Mouse (Mus musculus) lung, embryonic 15.5 days (tissue): Measurements from ENCODE around the gene Prpf39. TPM values are rescaled to one million over a fixed set of nuclear protein-coding genes. Genes with fewer than 3 reads are reported as not detected.
A peak's percentile ranks its signal among the peaks of the same experiment; 100 is the strongest.

Source experiments
- ATAC-seq: fragments of 200-750 bp; cut with Nextera tagmentation; 2 replicates; pipeline ENCODE4 v1.8.0; 2017; ENCODE audit warnings: moderate number of reproducible peaks, borderline replicate concordance; ENCODE audit not compliant: low FRiP score, low TSS enrichment; ENCODE audit errors: extremely low read depth
- H3K27ac ChIP-seq: fragments of 300-500 bp; sonication (generic); 2 replicates; pipeline ENCODE4 v1.5.1; 2015; ENCODE audit warnings: moderate library complexity, mild to moderate bottlenecking, inconsistent platforms
- H3K27me3 ChIP-seq: fragments of 300-500 bp; sonication (generic); 2 replicates; pipeline ENCODE4 v1.6.1; 2015; ENCODE audit warnings: inconsistent platforms
- H3K36me3 ChIP-seq: fragments of 300-500 bp; sonication (generic); 2 replicates; pipeline ENCODE4 v1.6.1; 2015; ENCODE audit warnings: inconsistent platforms
- H3K4me1 ChIP-seq: fragments of 300-500 bp; sonication (generic); 2 replicates; pipeline ENCODE4 v1.6.1; 2015; ENCODE audit warnings: inconsistent platforms
- H3K4me2 ChIP-seq: fragments of 300-500 bp; sonication (generic); 2 replicates; pipeline ENCODE4 v1.6.1; 2015; ENCODE audit warnings: inconsistent platforms, mild to moderate bottlenecking, moderate library complexity
- H3K4me3 ChIP-seq: fragments of 300-500 bp; sonication (generic); 2 replicates; pipeline ENCODE4 v1.5.1; 2015; ENCODE audit warnings: mild to moderate bottlenecking, inconsistent platforms
- H3K9ac ChIP-seq: fragments of 300-500 bp; sonication (generic); 2 replicates; pipeline ENCODE4 v1.6.1; 2015; ENCODE audit warnings: inconsistent platforms
- H3K9me3 ChIP-seq: fragments of 300-500 bp; sonication (generic); 2 replicates; pipeline ENCODE4 v1.6.1; 2016; ENCODE audit warnings: inconsistent platforms
- WGBS: fragments of 180-500 bp; shearing (Covaris S2); methylation state at CpG from one replicate; pipeline ENCODE4 v1.1.7; 2015; 5-methylcytosine and 5-hydroxymethylcytosine counted together
- polyA plus RNA-seq: library from polyadenylated mRNA; unstranded; fragments of >200 nt; fragmentation: Nextera tagmentation; extraction: Ambion mirVana; gene quantifications from 2 replicates; pipeline ENCODE4 v1.2.1, GENCODE M21; 2015

The Prpf39 gene
- polyA plus RNA-seq, 1 experiment from 2014 or later: 53.6 TPM

GRCm38 (mm10) chr12:65072911-65073610 lies 36.9 kb downstream of the Prpf39 start:
- peaks cover 31% of the 10 kb centered on the region for H3K4me1 ChIP-seq
- H3K9ac ChIP-seq: peak overlapping the region; percentile 79
- H3K4me3 ChIP-seq: peak overlapping the region; percentile 75
- H3K9me3 ChIP-seq: no peaks in the 10 kb centered on the region
- peak overlapping the region; percentile 58 for H3K4me2 ChIP-seq
- peak; percentile 65 for ATAC-seq
- 2% methylated on average over 21 of the region's 21 CpGs for WGBS
- no peaks in the 10 kb centered on the region for H3K27me3 ChIP-seq
- H3K36me3 ChIP-seq: peaks cover 8% of the 10 kb centered on the region; the same call in 1 of the 2 replicates
- peak overlapping the region; percentile 94 for H3K27ac ChIP-seq

GRCm38 (mm10) chr12:65073611-65074178 lies 37.6 kb downstream of the Prpf39 start, which contains the start of gene Fkbp3:
TSS of gene Fkbp3 (minus strand) at chr12:65074007.
- peak; percentile 100 for ATAC-seq
- Histone ChIP-seq H3K27me3 (no peaks in the 10 kb centered on the region), H3K9ac (peak within 1 kb of the TSS; percentile 79), H3K4me3 (peak within 1 kb of the TSS; percentile 75), H3K4me2 (peak within 1 kb of the TSS; percentile 58), H3K9me3 (no peaks in the 10 kb centered on the region), H3K4me1 (peaks cover 29% of the 10 kb centered on the region), H3K27ac (peak within 1 kb of the TSS; percentile 94), H3K36me3 (peaks cover 5% of the 10 kb centered on the region; the same call in 1 of the 2 replicates)
- under 1% methylated on average over 43 of the region's 49 CpGs for WGBS

GRCm38 (mm10) chr12:65074651-65075050 lies 38.5 kb downstream of the Prpf39 start:
- no peaks in the 10 kb centered on the region for H3K9me3 ChIP-seq
- peak overlapping the region; percentile 58 for H3K4me2 ChIP-seq
- H3K4me3 ChIP-seq: peak overlapping the region; percentile 75
- WGBS: 32% methylated on average over 7 of the region's 7 CpGs
- H3K36me3 ChIP-seq: no peaks in the 10 kb centered on the region
- peak overlapping the region; percentile 94; the same call in 1 of the 2 replicates for H3K27ac ChIP-seq
- H3K4me1 ChIP-seq: peaks cover 29% of the 10 kb centered on the region
- ATAC-seq: no peak
- no peaks in the 10 kb centered on the region for H3K27me3 ChIP-seq
- H3K9ac ChIP-seq: peak overlapping the region; percentile 79; the same call in 1 of the 2 replicates

GRCm38 (mm10) chr12:65075085-65075732 lies 39.1 kb downstream of the Prpf39 start, which contains the start of gene Fancm:
TSS of gene Fancm (plus strand) at chr12:65075603.
- Histone ChIP-seq H3K27me3 (no peaks in the 10 kb centered on the region), H3K4me1 (peaks cover 29% of the 10 kb centered on the region), H3K36me3 (peaks cover 2% of the 10 kb centered on the region; the same call in 1 of the 2 replicates), H3K4me2 (peak within 1 kb of the TSS; percentile 58), H3K9me3 (no peaks in the 10 kb centered on the region), H3K4me3 (peak within 1 kb of the TSS; percentile 75), H3K27ac (peak within 1 kb of the TSS; percentile 94), H3K9ac (peak within 1 kb of the TSS; percentile 79)
- WGBS: 1% methylated on average over 39 of the region's 39 CpGs
- peak; percentile 40; the same call in 1 of the 2 replicates for ATAC-seq

GRCm38 (mm10) chr12:65075733-65076310 lies 39.7 kb downstream of the Prpf39 start:
- Histone ChIP-seq H3K4me2 (peak overlapping the region; percentile 58), H3K4me3 (peak overlapping the region; percentile 75), H3K9me3 (no peaks in the 10 kb centered on the region), H3K27me3 (no peaks in the 10 kb centered on the region), H3K4me1 (peaks cover 29% of the 10 kb centered on the region), H3K9ac (peak overlapping the region; percentile 78), H3K36me3 (peaks cover 6% of the 10 kb centered on the region; the same call in 1 of the 2 replicates), H3K27ac (peak overlapping the region; percentile 85)
- ATAC-seq: 0 out of 2 replicates have a peak, but pooled peaks have one; percentile 0
- 0% methylated on average over 41 of the region's 41 CpGs for WGBS

DNA sequence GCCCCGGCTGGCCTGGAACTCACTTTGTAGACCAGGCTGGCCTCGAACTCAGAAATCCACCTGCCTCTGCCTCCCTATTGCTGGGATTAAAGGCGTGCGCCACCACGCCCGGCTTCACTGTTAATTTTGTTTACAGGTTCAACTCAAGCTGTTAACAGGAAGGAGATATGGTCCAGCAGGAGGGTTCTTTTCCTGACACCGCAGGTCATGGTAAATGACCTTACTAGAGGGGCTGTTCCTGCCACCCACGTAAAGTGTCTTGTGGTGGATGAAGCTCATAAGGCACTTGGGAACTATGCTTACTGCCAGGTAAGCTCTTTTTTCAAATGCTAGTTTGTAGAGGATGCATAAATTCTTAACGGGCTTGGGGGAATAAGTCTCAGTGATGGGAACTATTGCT lies 40.8 kb downstream of the Prpf39 start:
- peak overlapping the region; percentile 58 for H3K4me2 ChIP-seq
- peaks cover 6% of the 10 kb centered on the region; the same call in 1 of the 2 replicates for H3K36me3 ChIP-seq
- no peak overlapping the region for H3K27ac ChIP-seq
- H3K4me1 ChIP-seq: peaks cover 29% of the 10 kb centered on the region
- ATAC-seq: no peak
- no peaks in the 10 kb centered on the region for H3K9me3 ChIP-seq
- no peak overlapping the region for H3K9ac ChIP-seq
- peak overlapping the region; percentile 75 for H3K4me3 ChIP-seq
- no peaks in the 10 kb centered on the region for H3K27me3 ChIP-seq
- 64% methylated on average over 9 of the region's 9 CpGs for WGBS

DNA sequence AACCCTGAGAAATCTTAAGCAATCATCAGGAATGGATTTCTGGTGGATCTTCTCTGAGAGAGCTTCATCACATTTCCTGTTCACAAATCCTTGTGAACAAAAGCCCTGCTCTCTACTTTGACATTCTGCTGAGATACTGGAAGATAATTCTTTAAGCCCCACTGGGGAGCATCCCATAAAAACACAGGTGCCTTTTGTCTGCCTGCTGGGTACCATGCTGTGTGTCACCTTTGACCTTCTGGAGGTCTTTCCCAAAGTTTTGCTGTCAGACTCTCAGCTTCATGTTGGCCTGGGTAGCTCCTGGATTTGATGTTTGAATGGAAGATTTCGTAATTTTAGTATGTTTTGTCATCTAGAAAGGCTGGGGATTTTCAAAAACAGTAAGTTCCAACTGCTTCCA lies 72.6 kb downstream of the Prpf39 start:
- Histone ChIP-seq H3K9ac (no peak overlapping the region), H3K9me3 (no peaks in the 10 kb centered on the region), H3K36me3 (peaks cover 27% of the 10 kb centered on the region), H3K4me1 (no peaks in the 10 kb centered on the region), H3K27ac (no peak overlapping the region), H3K27me3 (no peaks in the 10 kb centered on the region), H3K4me3 (no peak overlapping the region), H3K4me2 (no peak overlapping the region)
- 79% methylated on average over 1 of the region's 1 CpGs for WGBS
- no peak for ATAC-seq

GRCm38 (mm10) chr12:65111503-65111902 lies 75.4 kb downstream of the Prpf39 start:
- Histone ChIP-seq H3K9ac (no peak overlapping the region), H3K27ac (no peak overlapping the region), H3K4me2 (no peak overlapping the region), H3K27me3 (no peaks in the 10 kb centered on the region), H3K4me3 (no peak overlapping the region), H3K36me3 (0 out of 2 replicates have a peak, but pooled peaks cover 15% of the 10 kb centered on the region), H3K9me3 (no peaks in the 10 kb centered on the region), H3K4me1 (no peaks in the 10 kb centered on the region)
- ATAC-seq: no peak
- WGBS: 90% methylated on average over 3 of the region's 3 CpGs

DNA sequence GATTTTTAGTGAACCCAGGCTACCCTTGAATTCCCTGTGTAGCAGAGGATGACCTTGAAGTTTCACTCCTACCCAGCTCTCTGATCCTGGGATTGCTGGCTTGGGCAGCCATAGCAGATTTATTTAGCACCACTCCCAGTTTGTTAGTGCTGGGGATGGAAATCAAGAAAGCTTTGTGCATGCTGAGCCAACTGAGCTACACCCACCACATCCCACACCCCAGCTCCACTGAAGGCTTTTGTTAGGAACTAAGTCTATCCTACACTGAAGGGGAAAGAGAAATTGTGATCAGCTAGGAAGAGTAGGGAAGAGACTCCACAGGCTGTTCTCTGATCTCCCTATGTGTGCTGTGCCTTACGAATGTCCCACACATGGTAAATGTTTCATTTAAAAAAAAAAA lies 76.7 kb downstream of the Prpf39 start:
- H3K4me2 ChIP-seq: no peak overlapping the region

More for the DNA sequence above, 76.7 kb downstream of the Prpf39 start:
- H3K4me3 ChIP-seq: no peak overlapping the region
- no peak overlapping the region for H3K9ac ChIP-seq
- no peaks in the 10 kb centered on the region for H3K9me3 ChIP-seq
- ATAC-seq: no peak
- no peaks in the 10 kb centered on the region for H3K4me1 ChIP-seq
- WGBS: 93% methylated on average over 1 of the region's 1 CpGs
- peaks cover 12% of the 10 kb centered on the region; the same call in 1 of the 2 replicates for H3K36me3 ChIP-seq
- no peaks in the 10 kb centered on the region for H3K27me3 ChIP-seq
- no peak overlapping the region for H3K27ac ChIP-seq
